In the genomic region with DNA sequence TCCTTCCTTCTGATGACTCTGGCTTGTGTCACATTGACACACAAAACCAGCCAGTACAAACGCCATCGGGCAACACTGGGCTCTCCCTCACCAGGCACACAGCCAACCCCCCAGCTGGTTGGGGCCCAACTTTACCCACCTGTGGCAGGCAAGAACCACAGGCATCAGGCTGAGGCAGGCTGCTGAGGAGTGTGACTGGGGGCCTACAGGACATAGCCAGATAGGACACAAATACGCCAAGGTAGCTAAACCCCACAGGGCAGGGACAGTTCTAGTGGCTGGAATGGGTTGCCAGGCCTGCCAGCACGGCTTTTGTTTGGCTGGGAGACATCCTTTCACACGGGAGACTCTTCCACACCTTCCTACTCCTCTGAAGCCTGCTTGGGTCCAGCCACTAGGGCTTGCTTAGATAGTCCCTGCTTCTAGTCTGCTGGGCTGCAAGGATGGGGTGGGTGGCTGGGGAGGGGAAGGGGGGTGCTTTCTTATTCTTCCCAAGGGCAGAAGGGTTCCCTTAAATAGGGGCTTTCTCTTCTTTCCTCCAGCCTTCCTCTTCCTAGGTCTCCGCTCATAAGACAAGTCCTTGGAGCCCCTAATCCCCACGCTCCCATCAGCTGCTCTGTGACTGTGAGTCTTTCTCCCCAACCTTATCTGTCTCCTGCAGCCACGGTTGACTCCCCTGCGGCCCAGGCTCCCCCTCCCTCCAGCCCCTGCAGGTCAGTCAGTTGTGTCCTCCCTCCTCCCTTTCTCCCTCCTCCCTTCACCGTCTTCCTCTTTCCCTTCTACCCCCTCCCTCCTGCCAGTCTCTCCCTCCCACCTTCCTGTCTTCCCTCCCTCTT, we compare ENCODE assay signal across 9 mouse cellular contexts. TPM values are rescaled to one million over a fixed set of nuclear protein-coding genes. Genes with fewer than 3 reads are reported as not detected.
A peak's percentile ranks its signal among the peaks of the same experiment; 100 is the strongest.
DNase-seq lines count a peak whose midpoint lies in the region; ATAC-seq and TF ChIP-seq lines count a peak whose summit lies in the region.
"Had no signal": no experiment of that assay in that cellular context is flagged by ENCODE, and none has a peak within 500 bp of the region (broad histone marks: within the 10 kb centered on the region; RNA-seq: fewer than 3 reads in every experiment).

No protein-coding gene starts in this region.

- no peak overlapping the region for H3K4me2 ChIP-seq in hindbrain, embryonic 11.5 days (replicated peaks; ENCODE audit: low read depth, low read length)
- no peak overlapping the region for H3K4me2 ChIP-seq in hindbrain, embryonic 16.5 days (ENCODE audit: low read length)
- no peak overlapping the region; the same call in 1 of the 2 replicates for H3K4me2 ChIP-seq in hindbrain, embryonic 14.5 days (replicated peaks)
- H3K4me2 ChIP-seq in midbrain, embryonic 13.5 days (replicated peaks), result peak overlapping the region; percentile 17; the same call in 1 of the 2 replicates
- no peak overlapping the region for H3K4me2 ChIP-seq in forebrain, embryonic 11.5 days (ENCODE audit: low read depth, low read length, severe bottlenecking)

- no peak overlapping the region for H3K27ac ChIP-seq in hindbrain, embryonic 11.5 days (ENCODE audit: low read depth, low read length)
- H3K27ac ChIP-seq in hindbrain, embryonic 16.5 days (ENCODE audit: low read depth, low read length), result no peak overlapping the region; the same call in 1 of the 2 replicates
- peak overlapping the region; percentile 54 for H3K27ac ChIP-seq in hindbrain, embryonic 14.5 days
- H3K27ac ChIP-seq in midbrain, embryonic 13.5 days, result peak overlapping the region; percentile 82
- no peak overlapping the region for H3K27ac ChIP-seq in forebrain, embryonic 11.5 days (ENCODE audit: low read depth, low read length)
- H3K27ac ChIP-seq: macrophage had no signal

- H3K9ac ChIP-seq in hindbrain, embryonic 11.5 days (ENCODE audit: low read depth, low read length), result no peak overlapping the region
- no peak overlapping the region; the same call in 1 of the 2 replicates for H3K9ac ChIP-seq in hindbrain, embryonic 16.5 days (ENCODE audit: low read depth, low read length)
- no peak overlapping the region for H3K9ac ChIP-seq in hindbrain, embryonic 14.5 days
- H3K9ac ChIP-seq in midbrain, embryonic 13.5 days (replicated peaks), result 0 out of 2 replicates have a peak overlapping the region, but pooled peaks have one; percentile 28
- no peak overlapping the region for H3K9ac ChIP-seq in forebrain, embryonic 11.5 days (ENCODE audit: low read length)

- no peaks in the 10 kb centered on the region for H3K9me3 ChIP-seq in hindbrain, embryonic 11.5 days (ENCODE audit: control insufficient read depth, low read length)
- H3K9me3 ChIP-seq in hindbrain, embryonic 16.5 days (ENCODE audit: control insufficient read depth, low read length), result no peaks in the 10 kb centered on the region
- no peaks in the 10 kb centered on the region for H3K9me3 ChIP-seq in hindbrain, embryonic 14.5 days (ENCODE audit: control insufficient read depth, low read length)
- H3K9me3 ChIP-seq in midbrain, embryonic 13.5 days, result no peaks in the 10 kb centered on the region
- H3K9me3 ChIP-seq in forebrain, embryonic 11.5 days (ENCODE audit: control insufficient read depth, low read length), result no peaks in the 10 kb centered on the region

- no peak for TF ChIP-seq POLR2A in brain, embryonic 14.5 days (IDR thresholded peaks at IDR 0.05; ENCODE audit: borderline replicate concordance, extremely low read depth, insufficient read depth, insufficient read length, poor library complexity, severe bottlenecking)

- no peak overlapping the region for H3K4me3 ChIP-seq in hindbrain, embryonic 11.5 days (ENCODE audit: low read depth, low read length)
- H3K4me3 ChIP-seq in hindbrain, embryonic 16.5 days (ENCODE audit: low read length), result no peak overlapping the region
- no peak overlapping the region for H3K4me3 ChIP-seq in hindbrain, embryonic 14.5 days (replicated peaks; ENCODE audit: low read length)
- no peak overlapping the region for H3K4me3 ChIP-seq in midbrain, embryonic 13.5 days (replicated peaks)
- H3K4me3 ChIP-seq in forebrain, embryonic 11.5 days (ENCODE audit: low read depth, low read length), result no peak overlapping the region

- H3K4me1 ChIP-seq in hindbrain, embryonic 11.5 days (replicated peaks; ENCODE audit: control insufficient read depth, insufficient read depth, low read length), result no peaks in the 10 kb centered on the region
- H3K4me1 ChIP-seq in hindbrain, embryonic 16.5 days (ENCODE audit: control insufficient read depth, insufficient read depth, low read depth, low read length), result no peaks in the 10 kb centered on the region; the same call in 1 of the 2 replicates
- H3K4me1 ChIP-seq in hindbrain, embryonic 14.5 days (replicated peaks; ENCODE audit: control insufficient read depth, insufficient read depth, low read length), result peaks cover 17% of the 10 kb centered on the region
- H3K4me1 ChIP-seq in midbrain, embryonic 13.5 days (replicated peaks), result peaks cover 37% of the 10 kb centered on the region
- H3K4me1 ChIP-seq in forebrain, embryonic 11.5 days (replicated peaks; ENCODE audit: control insufficient read depth, insufficient read depth, low read length), result no peaks in the 10 kb centered on the region

- H3K27me3 ChIP-seq in hindbrain, embryonic 11.5 days (ENCODE audit: control insufficient read depth, insufficient read depth, low read length), result no peaks in the 10 kb centered on the region
- no peaks in the 10 kb centered on the region for H3K27me3 ChIP-seq in hindbrain, embryonic 16.5 days (replicated peaks; ENCODE audit: control insufficient read depth, insufficient read depth, low read length)
- H3K27me3 ChIP-seq in hindbrain, embryonic 14.5 days (ENCODE audit: control insufficient read depth, insufficient read depth, low read length), result no peaks in the 10 kb centered on the region
- H3K27me3 ChIP-seq in midbrain, embryonic 13.5 days, result no peaks in the 10 kb centered on the region
- no peaks in the 10 kb centered on the region for H3K27me3 ChIP-seq in forebrain, embryonic 11.5 days (ENCODE audit: control insufficient read depth, insufficient read depth, low read length)

- no peaks in the 10 kb centered on the region for H3K36me3 ChIP-seq in hindbrain, embryonic 11.5 days (ENCODE audit: control insufficient read depth, insufficient read depth, low read length)
- H3K36me3 ChIP-seq in hindbrain, embryonic 16.5 days (ENCODE audit: control insufficient read depth, insufficient read depth, low read length), result no peaks in the 10 kb centered on the region
- H3K36me3 ChIP-seq in hindbrain, embryonic 14.5 days (replicated peaks; ENCODE audit: control insufficient read depth, insufficient read depth), result no peaks in the 10 kb centered on the region
- no peaks in the 10 kb centered on the region for H3K36me3 ChIP-seq in midbrain, embryonic 13.5 days
- H3K36me3 ChIP-seq in forebrain, embryonic 11.5 days (ENCODE audit: control insufficient read depth, insufficient read depth, low read length), result no peaks in the 10 kb centered on the region

- WGBS in hindbrain, embryonic 11.5 days, result 39% methylated on average over 10 of the region's 10 CpGs
- WGBS in hindbrain, embryonic 16.5 days, result 41% methylated on average over 10 of the region's 10 CpGs
- WGBS in hindbrain, embryonic 14.5 days, result 38% methylated on average over 10 of the region's 10 CpGs
- WGBS in midbrain, embryonic 13.5 days, result 40% methylated on average over 10 of the region's 10 CpGs
- 37% methylated on average over 10 of the region's 10 CpGs for WGBS in forebrain, embryonic 11.5 days

- no peak for TF ChIP-seq CTCF in brain, embryonic 14.5 days (IDR thresholded peaks at IDR 0.05; ENCODE audit: borderline replicate concordance, extremely low read depth, insufficient read depth, insufficient read length)

- DNase-seq in hindbrain, embryonic 11.5 days (ENCODE audit: low spot score), result no peak
- peak; percentile 71 for DNase-seq in brain, embryonic 14.5 days (ENCODE audit: low read depth)
- DNase-seq in hindbrain, embryonic 14.5 days (ENCODE audit: low spot score), result no peak
- DNase-seq in thymus, postnatal 4 days, result no peak
- DNase-seq in forebrain, embryonic 11.5 days (ENCODE audit: low spot score), result no peak
- no peak for DNase-seq in adrenal gland, postnatal 25 days

- ATAC-seq in hindbrain, embryonic 11.5 days (ENCODE audit: low FRiP score), result peak; percentile 53; the same call in 1 of the 2 replicates
- no peak for ATAC-seq in hindbrain, embryonic 16.5 days
- ATAC-seq in hindbrain, embryonic 14.5 days (ENCODE audit: low FRiP score), result peak; percentile 55; the same call in 1 of the 2 replicates
- peak; percentile 59 for ATAC-seq in midbrain, embryonic 13.5 days
- ATAC-seq in forebrain, embryonic 11.5 days (replicated peaks; ENCODE audit: low FRiP score), result no peak; the same call in 1 of the 2 replicates

RNA-seq across cellular contexts. Expression of a gene that starts 29.1 kb away (rescaled TPM):
- polyA plus RNA-seq in hindbrain, embryonic 11.5 days (2014; fragmentation: Nextera tagmentation; extraction: Ambion mirVana), result 1.6 and 1.9 TPM in 2 replicates
- 9.8 and 11.4 TPM in 2 replicates for polyA plus RNA-seq in hindbrain, embryonic 16.5 days (2015; fragmentation: Nextera tagmentation; extraction: Ambion mirVana)
- 6.2 and 8.6 TPM in 2 replicates for polyA plus RNA-seq in brain, embryonic 14.5 days (2012; rRNA removed)
- 5.4 and 5.6 TPM in 2 replicates for polyA plus RNA-seq in hindbrain, embryonic 14.5 days (2014; fragmentation: Nextera tagmentation; extraction: Ambion mirVana)
- polyA plus RNA-seq in midbrain, embryonic 13.5 days (2015; fragmentation: Nextera tagmentation; extraction: Ambion mirVana), result 6.4 and 8.2 TPM in 2 replicates
- polyA plus RNA-seq in forebrain, embryonic 11.5 days (2014; fragmentation: Nextera tagmentation; extraction: Ambion mirVana), result 1.3 and 1.6 TPM in 2 replicates
- total RNA-seq in adrenal gland, postnatal 25 days (2021), result 1.4 and 1.5 TPM in 2 replicates
- polyA plus RNA-seq: macrophage had no signal

RNA-seq across cellular contexts. Expression of a gene that starts 29.9 kb away (rescaled TPM):
- 2.0 and 4.2 TPM in 2 replicates for polyA plus RNA-seq in hindbrain, embryonic 11.5 days (2014; fragmentation: Nextera tagmentation; extraction: Ambion mirVana)
- 8.1 and 9.0 TPM in 2 replicates for polyA plus RNA-seq in hindbrain, embryonic 16.5 days (2015; fragmentation: Nextera tagmentation; extraction: Ambion mirVana)
- polyA plus RNA-seq in brain, embryonic 14.5 days (2012; rRNA removed), result 105 and 143 TPM in 2 replicates
- 6.8 and 7.7 TPM in 2 replicates for polyA plus RNA-seq in hindbrain, embryonic 14.5 days (2014; fragmentation: Nextera tagmentation; extraction: Ambion mirVana)
- polyA plus RNA-seq in midbrain, embryonic 13.5 days (2015; fragmentation: Nextera tagmentation; extraction: Ambion mirVana), result 5.9 and 7.1 TPM in 2 replicates
- polyA plus RNA-seq in forebrain, embryonic 11.5 days (2014; fragmentation: Nextera tagmentation; extraction: Ambion mirVana), result 1.8 and 2.8 TPM in 2 replicates
- 5.6 and 6.9 TPM in 2 replicates for total RNA-seq in adrenal gland, postnatal 25 days (2021)
- polyA plus RNA-seq: macrophage had no signal

RNA-seq across cellular contexts. Expression of a gene that starts 31.3 kb away (rescaled TPM):
- 9.7 and 10.8 TPM in 2 replicates for polyA plus RNA-seq in hindbrain, embryonic 11.5 days (2014; fragmentation: Nextera tagmentation; extraction: Ambion mirVana)
- 17.5 and 18.7 TPM in 2 replicates for polyA plus RNA-seq in hindbrain, embryonic 16.5 days (2015; fragmentation: Nextera tagmentation; extraction: Ambion mirVana)
- 29.5 and 35.9 TPM in 2 replicates for polyA plus RNA-seq in brain, embryonic 14.5 days (2012; rRNA removed)
- polyA plus RNA-seq in hindbrain, embryonic 14.5 days (2014; fragmentation: Nextera tagmentation; extraction: Ambion mirVana), result 16.7 and 19.1 TPM in 2 replicates
- 17.5 and 18.1 TPM in 2 replicates for polyA plus RNA-seq in midbrain, embryonic 13.5 days (2015; fragmentation: Nextera tagmentation; extraction: Ambion mirVana)
- 11.2 and 13.8 TPM in 2 replicates for polyA plus RNA-seq in forebrain, embryonic 11.5 days (2014; fragmentation: Nextera tagmentation; extraction: Ambion mirVana)
- total RNA-seq in adrenal gland, postnatal 25 days (2021), result 21.9 and 23.0 TPM in 2 replicates

Comparison
In these comparisons a context has a peak if more than half of its experiments do, and no peak if none do; other contexts are left out.
1. ATAC-seq: peak in hindbrain, embryonic 11.5 days (single experiment), hindbrain, embryonic 14.5 days (single experiment) and midbrain, embryonic 13.5 days (single experiment); none in hindbrain, embryonic 16.5 days (single experiment) and forebrain, embryonic 11.5 days (single experiment).
2. H3K27ac ChIP-seq: peak in hindbrain, embryonic 14.5 days (single experiment) and midbrain, embryonic 13.5 days (single experiment); none in hindbrain, embryonic 11.5 days (single experiment), hindbrain, embryonic 16.5 days (single experiment) and forebrain, embryonic 11.5 days (single experiment).
3. RNA of a gene that starts 29.9 kb away (polyA plus RNA-seq): 105 to 143 TPM in brain, embryonic 14.5 days; 8.1 to 9.0 TPM in hindbrain, embryonic 16.5 days, 6.8 to 7.7 TPM in hindbrain, embryonic 14.5 days, 5.9 to 7.1 TPM in midbrain, embryonic 13.5 days, 2.0 to 4.2 TPM in hindbrain, embryonic 11.5 days and 1.8 to 2.8 TPM in forebrain, embryonic 11.5 days; every median in the first group is over 10 times any median in the second.